Mouse (Mus musculus) heart, embryonic 14.5 days (tissue): ENCODE measurements at regions not wholly inside any gene's neighbourhood (a gene's known extent, or its start where the extent isn't known, plus 50 kb on each side); places are given as distances from the start of the nearest gene placed in this dataset.

Source experiments
- ATAC-seq: fragments of 200-750 bp; cut with Nextera tagmentation; 2 replicates; pipeline ENCODE4 v1.8.0; 2017; ENCODE audit warnings: low read depth, moderate TSS enrichment; ENCODE audit not compliant: insufficient number of reproducible peaks, insufficient read depth, low FRiP score
- H3K27ac ChIP-seq, 2 experiments: fragments of 200-500 bp in 1 of 2; fragments of 300-500 bp in 1 of 2; sonication (generic) in 1 of 2; replicated peaks in 1 of 2; 2 replicates each; pipeline ENCODE4 v1.5.1; 2012 to 2014; ENCODE audit warnings: low read depth in 2 of 2, low read length in 2 of 2, control low read depth in 1 of 2, mild to moderate bottlenecking in 1 of 2, mixed read lengths in 1 of 2; ENCODE audit not compliant: control insufficient read depth in 1 of 2, insufficient read depth in 1 of 2
- H3K27me3 ChIP-seq: fragments of 300-500 bp; sonication (generic); 2 replicates; pipeline ENCODE4 v1.6.1; 2014; ENCODE audit warnings: mild to moderate bottlenecking, low read length, control low read depth; ENCODE audit not compliant: control insufficient read depth, insufficient read depth
- H3K36me3 ChIP-seq: fragments of 300-500 bp; sonication (generic); 2 replicates; pipeline ENCODE4 v1.6.1; 2014; ENCODE audit warnings: mild to moderate bottlenecking, control low read depth, low read length, mixed read lengths; ENCODE audit not compliant: control insufficient read depth, insufficient read depth
- H3K4me1 ChIP-seq, 2 experiments: fragments of 200-500 bp in 1 of 2; fragments of 300-500 bp in 1 of 2; sonication (generic) in 1 of 2; 2 replicates each; pipeline ENCODE4 v1.6.1; 2012 to 2014; ENCODE audit warnings: low read length in 2 of 2, control low read depth in 1 of 2, mixed read lengths in 1 of 2; ENCODE audit not compliant: control insufficient read depth in 2 of 2, insufficient read depth in 2 of 2
- H3K4me2 ChIP-seq: fragments of 300-500 bp; sonication (generic); 2 replicates; pipeline ENCODE4 v1.6.1; 2014; ENCODE audit warnings: mild to moderate bottlenecking, low read length
- H3K4me3 ChIP-seq, 2 experiments: fragments of 200-500 bp in 1 of 2; fragments of 300-500 bp in 1 of 2; sonication (generic) in 1 of 2; 2 replicates each; pipeline ENCODE4 v1.5.1; 2012 to 2014; ENCODE audit warnings: low read length in 2 of 2, mild to moderate bottlenecking in 2 of 2, control low read depth in 1 of 2, low read depth in 1 of 2, moderate library complexity in 1 of 2; ENCODE audit not compliant: control insufficient read depth in 1 of 2, insufficient read depth in 1 of 2
- H3K9ac ChIP-seq: fragments of 300-500 bp; sonication (generic); 2 replicates; pipeline ENCODE4 v1.6.1; 2014; ENCODE audit warnings: mild to moderate bottlenecking, low read length
- H3K9me3 ChIP-seq: fragments of 300-500 bp; sonication (generic); 2 replicates; pipeline ENCODE4 v1.6.1; 2016; ENCODE audit warnings: low read length, control low read depth; ENCODE audit not compliant: control insufficient read depth
- WGBS: fragments of 180-500 bp; shearing (Covaris S2); extraction: QIAGEN DNeasy Blood & Tissue Kit; methylation state at CpG from one replicate; pipeline ENCODE4 v1.1.7; 2014; 5-methylcytosine and 5-hydroxymethylcytosine counted together

GRCm38 (mm10) chr3:51160625-51161024, 63.6 kb upstream of the Noct start:
- WGBS, result 80% methylated on average over 7 of the region's 7 CpGs
- Histone ChIP-seq H3K36me3 (no peaks in the 10 kb centered on the region), H3K27ac (no peak overlapping the region), H3K4me3 (no peak overlapping the region), H3K9ac (no peak overlapping the region), H3K9me3 (no peaks in the 10 kb centered on the region), H3K4me1 (peaks cover 10 to 11% of the 10 kb centered on the region in 2 experiments), H3K4me2 (no peak overlapping the region), H3K27me3 (no peaks in the 10 kb centered on the region)
- no peak for ATAC-seq

- Histone ChIP-seq H3K9me3 (no peaks in the 10 kb centered on the region), H3K4me3 (no peak overlapping the region), H3K36me3 (no peaks in the 10 kb centered on the region), H3K9ac (no peak overlapping the region), H3K27ac (no peak overlapping the region), H3K4me1 (no peaks in the 10 kb centered on the region), H3K4me2 (no peak overlapping the region), H3K27me3 (no peaks in the 10 kb centered on the region)
- WGBS, result 79% methylated on average over 30 of the region's 30 CpGs
- no peak for ATAC-seq
These were observed 54.9 kb upstream of the Noct start for GRCm38 (mm10) chr3:51169150-51169925.

GRCm38 (mm10) chr3:51170225-51170852, 53.9 kb upstream of the Noct start:
- no peak overlapping the region for H3K27ac ChIP-seq
- no peak overlapping the region for H3K9ac ChIP-seq
- WGBS, result 24% methylated on average over 19 of the region's 19 CpGs
- no peaks in the 10 kb centered on the region for H3K36me3 ChIP-seq
- no peak overlapping the region for H3K4me3 ChIP-seq
- no peaks in the 10 kb centered on the region for H3K4me1 ChIP-seq
- no peak overlapping the region for H3K4me2 ChIP-seq
- H3K27me3 ChIP-seq, result no peaks in the 10 kb centered on the region
- no peaks in the 10 kb centered on the region for H3K9me3 ChIP-seq
- no peak for ATAC-seq
